Mouse (Mus musculus): ENCODE data around the gene Bicd1.
A peak's percentile ranks its signal among the peaks of the same experiment; 100 is the strongest.

The Bicd1 gene

GRCm38 (mm10) chr6:149565720-149566498 is 157.2 kb downstream of the Bicd1 start:
- DNase-seq (ENCODE audit: low spot score in 2 of 2), result peak in 1 of 2 experiments; percentile 12

DNA sequence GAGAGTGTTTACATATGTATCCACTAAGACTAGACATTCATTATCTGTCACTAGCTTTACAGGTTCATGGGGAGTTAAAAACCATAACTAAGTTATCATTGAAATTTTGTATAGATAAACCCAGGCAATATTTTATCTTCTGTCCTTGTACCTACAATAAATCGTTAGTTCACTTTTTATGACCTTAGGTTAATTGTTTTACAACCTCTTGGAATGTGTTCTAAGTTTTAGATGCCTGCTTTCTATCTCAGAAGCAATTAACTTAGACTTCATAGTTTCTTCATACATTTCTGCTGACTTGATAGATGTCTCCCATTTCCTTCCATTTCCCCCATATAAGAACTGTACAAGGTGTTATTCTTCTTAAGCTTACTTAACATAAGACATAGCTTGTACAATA is 158.5 kb downstream of the Bicd1 start:
- DNase-seq (ENCODE audit: low spot score in 2 of 2), result no peak

DNA sequence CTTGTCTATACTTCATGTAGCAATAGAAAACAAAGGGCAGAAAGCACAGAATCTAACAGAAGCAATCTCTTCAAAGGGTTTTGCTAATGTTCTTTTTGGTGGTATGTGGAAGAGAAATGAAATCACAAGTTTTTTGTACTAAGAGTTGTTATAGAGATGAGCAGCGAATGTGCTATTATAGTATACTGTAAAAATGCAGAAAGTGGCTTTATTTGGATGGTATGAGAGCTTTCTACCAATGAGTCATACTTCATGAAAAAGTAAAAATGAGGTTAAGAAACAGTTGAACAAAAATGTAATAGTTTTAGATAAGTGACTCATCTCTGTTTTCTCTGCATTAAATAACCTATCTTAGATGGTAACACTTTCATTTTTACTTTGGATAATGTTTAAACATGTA is 165.6 kb downstream of the Bicd1 start:
- no peak for DNase-seq (ENCODE audit: low spot score in 2 of 2)

GRCm38 (mm10) chr6:149580053-149580452 is 171.4 kb downstream of the Bicd1 start:
- no peak for DNase-seq (ENCODE audit: low spot score in 2 of 2)

DNA sequence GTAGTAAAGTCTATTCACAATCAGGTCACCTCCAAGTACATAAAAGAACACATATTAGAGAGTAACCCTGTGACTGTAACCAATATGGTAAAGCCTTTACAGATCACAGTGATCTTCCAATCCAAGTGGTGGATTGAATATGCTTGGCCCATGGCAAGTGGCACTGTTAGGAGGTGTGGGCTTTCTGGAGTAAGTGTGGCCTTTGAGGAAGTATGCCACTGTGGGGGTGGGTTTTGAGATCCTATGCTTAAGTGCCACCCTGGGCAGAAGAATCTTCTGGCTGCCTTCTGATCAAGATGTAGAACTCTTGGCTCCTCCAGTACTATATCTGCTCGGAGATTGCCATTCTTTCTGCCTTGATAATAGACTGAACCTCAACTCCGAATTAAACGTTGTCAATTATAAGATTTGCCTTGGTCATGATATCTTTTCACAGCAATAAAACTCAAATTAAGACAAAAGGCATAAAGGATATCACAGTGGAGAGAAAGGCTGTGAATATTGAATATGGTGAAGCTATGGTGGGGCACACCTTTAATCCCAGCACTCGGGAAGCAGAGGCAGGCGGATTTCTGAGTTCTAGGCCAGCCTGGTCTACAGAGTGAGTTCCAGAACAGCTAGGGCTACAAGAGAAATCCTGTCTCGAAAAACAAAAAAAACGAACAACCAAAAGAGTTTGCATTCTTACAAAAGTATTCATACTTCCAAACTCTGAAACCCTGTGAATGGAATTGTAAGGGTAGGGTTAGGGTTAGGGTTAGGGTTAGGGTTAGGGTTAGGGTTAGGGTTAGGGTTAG is 177.2 kb downstream of the Bicd1 start:
- no peak for DNase-seq (ENCODE audit: low spot score in 2 of 2)

All from thymus, postnatal 10 days (tissue).